Mouse (Mus musculus) urinary bladder, adult 18-20 months (tissue): Measurements from ENCODE around the gene Znrf1.

Source experiments
- DNase-seq, 2 experiments: peaks; one replicate each; pipeline ENCODE4 v3.0.0; 2022; ENCODE audit warnings: low spot score in 2 of 2, mixed read lengths in 2 of 2

Gene Znrf1

GRCm38 (mm10) chr8:111599707-111600444 lies 64.0 kb downstream of the Znrf1 start:
- DNase-seq: no peak

- no peak for DNase-seq
Observed at GRCm38 (mm10) chr8:111602050-111602449, 66.2 kb downstream of the Znrf1 start.

GRCm38 (mm10) chr8:111604986-111605385 lies 69.1 kb downstream of the Znrf1 start:
- DNase-seq: no peak

- no peak for DNase-seq
Observed at GRCm38 (mm10) chr8:111606961-111607360, 71.1 kb downstream of the Znrf1 start.

- no peak for DNase-seq
Observed at GRCm38 (mm10) chr8:111607414-111607813, 71.5 kb downstream of the Znrf1 start.

- no peak for DNase-seq
Observed at GRCm38 (mm10) chr8:111613181-111613580, 77.3 kb downstream of the Znrf1 start.

GRCm38 (mm10) chr8:111614786-111615701 lies 79.1 kb downstream of the Znrf1 start:
- DNase-seq: peak in 1 of 2 experiments; percentile 39

- no peak for DNase-seq
Observed at GRCm38 (mm10) chr8:111617812-111618211, 81.9 kb downstream of the Znrf1 start.

GRCm38 (mm10) chr8:111618273-111618672 lies 82.4 kb downstream of the Znrf1 start:
- DNase-seq: no peak

- no peak for DNase-seq
Observed at GRCm38 (mm10) chr8:111619936-111620335, 84.0 kb downstream of the Znrf1 start.

GRCm38 (mm10) chr8:111622104-111622503 lies 86.2 kb downstream of the Znrf1 start:
- DNase-seq: no peak

- DNase-seq: no peak
Observed at GRCm38 (mm10) chr8:111622553-111622952, 86.7 kb downstream of the Znrf1 start.

- peak; percentile 47 to 76 for DNase-seq
Observed at GRCm38 (mm10) chr8:111624081-111624852, 88.4 kb downstream of the Znrf1 start.

- DNase-seq: no peak
Observed at GRCm38 (mm10) chr8:111624853-111625221, 88.9 kb downstream of the Znrf1 start.

- DNase-seq: peak; percentile 34 to 55
Observed at GRCm38 (mm10) chr8:111625694-111626527, 90.0 kb downstream of the Znrf1 start.

- no peak for DNase-seq
Observed at GRCm38 (mm10) chr8:111626528-111626820, 90.6 kb downstream of the Znrf1 start.

- no peak for DNase-seq
Observed at GRCm38 (mm10) chr8:111626933-111627332, 91.0 kb downstream of the Znrf1 start.

- DNase-seq: no peak
Observed at GRCm38 (mm10) chr8:111627923-111628322, 92.0 kb downstream of the Znrf1 start.

- DNase-seq: no peak
Observed at GRCm38 (mm10) chr8:111628401-111628800, 92.5 kb downstream of the Znrf1 start.

- DNase-seq: no peak
Observed at GRCm38 (mm10) chr8:111628894-111629501, 93.1 kb downstream of the Znrf1 start.

GRCm38 (mm10) chr8:111630105-111630521 lies 94.2 kb downstream of the Znrf1 start, which contains the start of gene Ldhd:
Gene Ldhd (minus strand): TSS chr8:111630374.
- peak; percentile 49 to 53 for DNase-seq
